Mouse (Mus musculus) stomach, embryonic 16.5 days (tissue): ENCODE results near the gene Mmab. TPM values are rescaled to one million over a fixed set of nuclear protein-coding genes. Genes with fewer than 3 reads are reported as not detected.
A peak's percentile ranks its signal among the peaks of the same experiment; 100 is the strongest.

ENCODE experiments used
- ATAC-seq: fragments of 200-750 bp; cut with Nextera tagmentation; 2 replicates; pipeline ENCODE4 v1.8.0; 2017; ENCODE audit warnings: moderate number of reproducible peaks, moderate TSS enrichment; ENCODE audit not compliant: insufficient read depth, low FRiP score
- H3K27ac ChIP-seq: fragments of 300-500 bp; sonication (generic); 2 replicates; pipeline ENCODE4 v1.5.1; 2014; ENCODE audit warnings: low read length
- H3K27me3 ChIP-seq: fragments of 300-500 bp; sonication (generic); 2 replicates; pipeline ENCODE4 v1.6.1; 2014; ENCODE audit warnings: low read length, control low read depth, mixed read lengths; ENCODE audit not compliant: control insufficient read depth, insufficient read depth
- H3K36me3 ChIP-seq: fragments of 300-500 bp; sonication (generic); 2 replicates; pipeline ENCODE4 v1.6.1; 2014; ENCODE audit warnings: low read length; ENCODE audit not compliant: control insufficient read depth, insufficient read depth
- H3K4me1 ChIP-seq: fragments of 300-500 bp; sonication (generic); 2 replicates; pipeline ENCODE4 v1.6.1; 2014; ENCODE audit warnings: low read length, control low read depth, mixed read lengths; ENCODE audit not compliant: control insufficient read depth, insufficient read depth
- H3K4me2 ChIP-seq: fragments of 300-500 bp; sonication (generic); 2 replicates; pipeline ENCODE4 v1.6.1; 2014; ENCODE audit warnings: low read depth, low read length, mixed read lengths
- H3K4me3 ChIP-seq: fragments of 300-500 bp; sonication (generic); replicated peaks from 2 replicates; pipeline ENCODE4 v1.5.1; 2014; ENCODE audit warnings: mild to moderate bottlenecking, low read length
- H3K9ac ChIP-seq: fragments of 300-500 bp; sonication (generic); 2 replicates; pipeline ENCODE4 v1.6.1; 2014; ENCODE audit warnings: low read length
- H3K9me3 ChIP-seq: fragments of 300-500 bp; sonication (generic); replicated peaks from 2 replicates; pipeline ENCODE4 v1.6.1; 2016; ENCODE audit warnings: low read length, control low read depth; ENCODE audit not compliant: control insufficient read depth
- WGBS: fragments of 180-500 bp; shearing (Covaris S2); extraction: QIAGEN DNeasy Blood & Tissue Kit; methylation state at CpG from one replicate; pipeline ENCODE4 v1.1.7; 2014; 5-methylcytosine and 5-hydroxymethylcytosine counted together
- polyA plus RNA-seq: library from polyadenylated mRNA; unstranded; fragments of >200 nt; fragmentation: Nextera tagmentation; extraction: Ambion mirVana; gene quantifications from 2 replicates; pipeline ENCODE4 v1.2.1, GENCODE M21; 2015

The Mmab gene
- polyA plus RNA-seq, 1 experiment from 2014 or later, result 30.6 TPM

GRCm38 (mm10) chr5:114418541-114418940, 25.3 kb downstream of the Mmab start:
- no peak overlapping the region for H3K4me2 ChIP-seq
- H3K4me1 ChIP-seq, result no peaks in the 10 kb centered on the region
- H3K9ac ChIP-seq, result no peak overlapping the region
- 73% methylated on average over 8 of the region's 8 CpGs for WGBS
- H3K27me3 ChIP-seq, result no peaks in the 10 kb centered on the region
- no peaks in the 10 kb centered on the region for H3K9me3 ChIP-seq
- no peak for ATAC-seq
- H3K36me3 ChIP-seq, result peaks cover 10% of the 10 kb centered on the region
- H3K4me3 ChIP-seq, result no peak overlapping the region
- no peak overlapping the region for H3K27ac ChIP-seq

DNA sequence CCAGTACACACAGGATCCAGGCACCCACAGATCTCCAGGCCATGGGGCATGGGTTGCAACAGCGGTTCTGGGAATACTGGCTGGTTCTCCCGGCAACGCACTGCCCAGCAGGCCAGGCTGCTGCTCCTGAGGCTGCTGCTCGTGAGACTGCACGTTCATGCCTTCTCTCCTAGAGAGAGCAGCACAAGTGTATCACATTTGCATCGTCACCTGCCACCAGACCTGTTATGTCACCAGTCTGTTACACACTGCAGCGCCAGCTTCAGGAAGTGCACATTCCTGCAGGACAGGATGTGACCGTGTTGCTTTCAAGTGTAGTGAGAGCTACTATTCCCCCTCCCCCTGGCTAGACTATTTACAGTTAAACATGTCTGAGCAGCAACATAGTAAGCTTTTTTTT, 27.0 kb downstream of the Mmab start:
- Histone ChIP-seq H3K9ac (no peak overlapping the region), H3K27me3 (no peaks in the 10 kb centered on the region), H3K4me3 (no peak overlapping the region), H3K4me1 (no peaks in the 10 kb centered on the region; the same call in 1 of the 2 replicates), H3K27ac (no peak overlapping the region), H3K36me3 (peaks cover 17% of the 10 kb centered on the region), H3K9me3 (no peaks in the 10 kb centered on the region), H3K4me2 (no peak overlapping the region)
- WGBS, result 77% methylated on average over 8 of the region's 8 CpGs
- ATAC-seq, result no peak

DNA sequence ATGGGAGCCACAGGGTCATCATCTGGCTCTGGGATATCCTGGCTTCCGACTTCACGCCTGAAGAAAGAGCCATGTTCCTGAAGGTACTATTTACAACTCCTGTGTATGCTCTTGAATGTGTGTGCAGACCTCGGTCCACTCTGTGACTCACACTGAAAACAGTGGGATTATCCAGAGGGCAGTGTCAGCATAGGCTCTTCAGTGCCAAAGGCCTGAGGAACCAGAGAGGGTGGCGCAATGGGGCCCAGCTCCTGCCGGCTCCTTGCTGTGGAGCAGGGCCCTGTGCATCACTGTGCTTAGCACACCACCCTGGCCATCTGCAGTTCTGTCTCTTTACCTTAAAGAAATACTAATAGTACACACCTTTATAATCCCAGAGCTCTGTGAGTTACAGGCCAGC, 28.3 kb downstream of the Mmab start:
- no peak overlapping the region for H3K4me2 ChIP-seq
- no peaks in the 10 kb centered on the region; the same call in 1 of the 2 replicates for H3K4me1 ChIP-seq
- no peak for ATAC-seq
- no peaks in the 10 kb centered on the region for H3K9me3 ChIP-seq
- H3K4me3 ChIP-seq, result no peak overlapping the region
- 91% methylated on average over 5 of the region's 5 CpGs for WGBS
- no peaks in the 10 kb centered on the region for H3K27me3 ChIP-seq
- no peak overlapping the region for H3K27ac ChIP-seq
- H3K36me3 ChIP-seq, result peaks cover 27% of the 10 kb centered on the region
- no peak overlapping the region for H3K9ac ChIP-seq

- ATAC-seq, result 0 out of 2 replicates have a peak, but pooled peaks have one; percentile 26
These were observed 30.7 kb downstream of the Mmab start for GRCm38 (mm10) chr5:114413067-114413735.

GRCm38 (mm10) chr5:114412361-114412998, 31.4 kb downstream of the Mmab start:
- H3K9ac ChIP-seq, result no peak overlapping the region
- no peak overlapping the region for H3K4me2 ChIP-seq
- H3K9me3 ChIP-seq, result no peaks in the 10 kb centered on the region
- no peaks in the 10 kb centered on the region for H3K27me3 ChIP-seq
- ATAC-seq, result no peak; the same call in 1 of the 2 replicates
- H3K36me3 ChIP-seq, result peaks cover 48% of the 10 kb centered on the region
- 53% methylated on average over 23 of the region's 23 CpGs for WGBS
- H3K27ac ChIP-seq, result no peak overlapping the region
- H3K4me1 ChIP-seq, result no peaks in the 10 kb centered on the region; the same call in 1 of the 2 replicates
- no peak overlapping the region for H3K4me3 ChIP-seq

More at GRCm38 (mm10) chr5:114413067-114413735, 30.7 kb downstream of the Mmab start:
- Histone ChIP-seq H3K4me3 (no peak overlapping the region), H3K9ac (no peak overlapping the region), H3K4me2 (no peak overlapping the region), H3K4me1 (no peaks in the 10 kb centered on the region; the same call in 1 of the 2 replicates), H3K36me3 (peaks cover 45% of the 10 kb centered on the region), H3K27me3 (no peaks in the 10 kb centered on the region), H3K9me3 (no peaks in the 10 kb centered on the region), H3K27ac (no peak overlapping the region)
- WGBS, result 45% methylated on average over 16 of the region's 16 CpGs

- no peak overlapping the region for H3K4me3 ChIP-seq
- peaks cover 54% of the 10 kb centered on the region for H3K36me3 ChIP-seq
- no peaks in the 10 kb centered on the region; the same call in 1 of the 2 replicates for H3K4me1 ChIP-seq
- H3K4me2 ChIP-seq, result no peak overlapping the region
- ATAC-seq, result no peak
- H3K27me3 ChIP-seq, result no peaks in the 10 kb centered on the region
- H3K9me3 ChIP-seq, result no peaks in the 10 kb centered on the region
- WGBS, result 86% methylated on average over 13 of the region's 13 CpGs
- H3K27ac ChIP-seq, result no peak overlapping the region
- H3K9ac ChIP-seq, result no peak overlapping the region
These were observed 33.4 kb downstream of the Mmab start for GRCm38 (mm10) chr5:114410429-114410828.

DNA sequence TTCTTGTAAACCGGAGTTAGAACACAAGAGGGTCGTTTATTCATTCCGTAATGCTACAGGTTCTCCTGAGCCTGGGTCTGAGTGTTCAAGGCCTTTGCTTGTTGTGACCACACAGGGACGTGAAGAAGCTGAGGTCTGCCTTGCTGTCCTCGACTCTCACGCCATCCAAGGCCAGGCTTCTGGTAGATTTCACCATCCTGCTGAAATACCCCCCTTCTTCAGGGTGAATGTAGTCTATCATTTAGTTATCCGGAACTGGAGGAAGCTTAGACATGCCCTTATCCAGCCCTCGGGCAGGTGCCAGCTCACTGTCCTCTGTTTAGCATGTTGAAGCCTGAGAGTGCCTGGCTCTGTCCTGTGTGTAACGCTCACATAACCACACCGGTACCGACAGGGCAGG, 35.0 kb downstream of the Mmab start:
- Histone ChIP-seq H3K9me3 (no peaks in the 10 kb centered on the region), H3K4me3 (no peak overlapping the region), H3K27ac (no peak overlapping the region), H3K9ac (no peak overlapping the region), H3K4me2 (no peak overlapping the region), H3K27me3 (no peaks in the 10 kb centered on the region), H3K4me1 (no peaks in the 10 kb centered on the region; the same call in 1 of the 2 replicates), H3K36me3 (peaks cover 58% of the 10 kb centered on the region)
- ATAC-seq, result no peak
- 93% methylated on average over 11 of the region's 11 CpGs for WGBS

- H3K27me3 ChIP-seq, result no peaks in the 10 kb centered on the region
- 94% methylated on average over 9 of the region's 9 CpGs for WGBS
- H3K4me1 ChIP-seq, result no peaks in the 10 kb centered on the region
- H3K4me3 ChIP-seq, result no peak overlapping the region
- H3K27ac ChIP-seq, result no peak overlapping the region
- no peak overlapping the region for H3K9ac ChIP-seq
- H3K9me3 ChIP-seq, result no peaks in the 10 kb centered on the region
- peaks cover 64% of the 10 kb centered on the region for H3K36me3 ChIP-seq
- no peak for ATAC-seq
- no peak overlapping the region for H3K4me2 ChIP-seq
These were observed 36.0 kb downstream of the Mmab start for GRCm38 (mm10) chr5:114407810-114408209.

- no peak for ATAC-seq
- Histone ChIP-seq H3K27ac (no peak overlapping the region), H3K9me3 (no peaks in the 10 kb centered on the region), H3K4me3 (no peak overlapping the region), H3K9ac (no peak overlapping the region), H3K36me3 (peaks cover 67% of the 10 kb centered on the region), H3K4me2 (no peak overlapping the region), H3K27me3 (no peaks in the 10 kb centered on the region), H3K4me1 (no peaks in the 10 kb centered on the region)
- 81% methylated on average over 10 of the region's 10 CpGs for WGBS
These were observed 36.6 kb downstream of the Mmab start for GRCm38 (mm10) chr5:114407269-114407668.
